Mouse (Mus musculus) G1E (cell line): ENCODE measurements around the gene Ace3.

Experiments
- CTCF ChIP-seq: IDR thresholded peaks from 2 replicates; pipeline ENCODE4 v1.5.1; 2012; ENCODE audit warnings: low read depth, low read length, inconsistent platforms, mixed read lengths
- GATA1 ChIP-seq: IDR thresholded peaks from 2 replicates; pipeline ENCODE4 v1.6.1; 2012; ENCODE audit warnings: borderline replicate concordance, low read length, inconsistent platforms, mixed read lengths
- GATA2 ChIP-seq: IDR thresholded peaks from 2 replicates; pipeline ENCODE4 v1.6.1; 2012; ENCODE audit warnings: low read depth, low read length, inconsistent platforms, borderline replicate concordance
- POLR2AphosphoS5 ChIP-seq: IDR thresholded peaks from 2 replicates; pipeline ENCODE4 v1.6.1; 2012; ENCODE audit warnings: low read depth, low read length, inconsistent platforms; ENCODE audit not compliant: insufficient replicate concordance

GRCm38 (mm10) chr11:106046584-106046983 is 52.1 kb downstream of the Ace3 start:
- TF ChIP-seq CTCF: no peak
- TF ChIP-seq GATA1: no peak
- TF ChIP-seq POLR2AphosphoS5: no peak
- no peak for TF ChIP-seq GATA2
